Mouse (Mus musculus): ENCODE data around the gene Zdhhc12.
"Not testable (repeated sequence)": the region's sequence is repeated elsewhere in the genome, so short reads cannot be mapped to it uniquely, and the experiment has no call there.

Zdhhc12 gene

GRCm38 (mm10) chr2:30062249-30063093, 31.0 kb downstream of the Zdhhc12 start:
- DNase-seq = peak; percentile 62

DNA sequence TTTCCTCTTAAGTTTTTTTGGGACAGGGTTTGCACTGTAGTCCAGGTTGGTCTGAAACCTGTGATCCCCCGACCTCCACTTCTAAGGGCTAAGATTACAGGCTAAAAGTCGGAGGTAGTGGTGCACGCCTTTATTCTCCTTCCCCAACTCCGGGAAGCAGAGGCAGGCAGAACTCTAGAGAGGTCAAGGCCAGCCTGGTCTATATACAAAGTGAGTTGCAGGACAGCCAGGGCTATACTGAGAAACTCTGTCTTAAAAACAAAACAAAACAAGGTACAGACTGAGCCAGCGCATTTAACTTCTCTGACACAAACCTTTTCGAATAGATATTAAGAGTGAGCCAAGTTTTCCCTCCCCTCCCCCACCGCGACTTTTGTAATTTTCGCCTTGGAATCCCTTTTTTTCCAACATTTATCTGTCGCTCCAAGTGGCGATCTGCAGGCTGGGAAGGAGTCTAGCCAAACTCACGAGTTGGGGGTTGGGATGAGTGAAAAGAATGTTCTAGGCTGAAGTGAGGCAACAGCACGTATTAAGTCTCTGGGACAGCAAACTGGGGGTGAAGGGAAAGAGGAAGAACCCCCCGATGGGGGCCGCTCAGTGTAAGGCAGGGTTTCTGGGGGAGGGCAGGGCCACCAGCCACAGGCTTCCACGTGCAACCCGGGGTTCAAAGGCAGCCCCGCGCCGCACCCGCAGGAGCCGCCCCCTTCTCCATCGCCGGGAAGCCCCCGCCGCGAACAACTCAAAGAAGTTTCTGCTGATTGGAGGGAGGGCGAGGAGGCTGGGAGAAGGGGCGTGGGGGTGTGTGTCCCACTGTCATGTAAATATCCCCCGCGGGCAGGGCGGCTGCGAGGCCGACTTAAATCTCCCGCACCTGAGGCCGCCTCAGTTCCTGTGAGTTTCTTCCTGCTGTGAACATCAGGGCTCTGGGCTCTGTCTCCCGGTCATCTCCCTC, 32.0 kb downstream of the Zdhhc12 start:
- peak; percentile 75 for DNase-seq

GRCm38 (mm10) chr2:30058418-30058817, 35.0 kb downstream of the Zdhhc12 start:
- no peak for DNase-seq

GRCm38 (mm10) chr2:30057223-30057904, 36.1 kb downstream of the Zdhhc12 start, which contains the start of gene Set:
Gene Set, plus strand, starts transcription at chr2:30057378.
- DNase-seq = peak; percentile 38

DNA sequence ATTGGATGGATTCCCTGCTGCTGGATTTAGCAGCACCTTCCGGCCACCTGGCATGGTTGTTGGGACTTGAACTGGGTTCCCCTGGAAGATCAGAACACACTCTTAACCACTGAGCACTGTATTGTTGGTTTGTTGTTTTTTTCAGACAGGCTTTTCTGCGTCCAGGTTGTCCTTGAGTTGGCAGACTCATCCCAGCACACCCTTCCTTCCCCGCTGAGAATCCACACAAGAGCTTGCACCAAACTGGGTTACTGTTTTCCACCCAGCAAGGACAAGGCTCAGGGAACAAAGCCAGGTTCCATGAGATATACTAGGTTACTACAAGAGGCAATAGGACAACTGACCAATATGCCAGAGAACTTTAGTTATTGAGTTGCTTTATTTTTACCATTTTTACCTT, 36.7 kb downstream of the Zdhhc12 start:
- no peak for DNase-seq

GRCm38 (mm10) chr2:30055310-30055709, 38.1 kb downstream of the Zdhhc12 start:
- not testable (repeated sequence) for DNase-seq

- no peak for DNase-seq
Observed at GRCm38 (mm10) chr2:30051992-30052761, 41.3 kb downstream of the Zdhhc12 start.

GRCm38 (mm10) chr2:30049831-30050230, 43.6 kb downstream of the Zdhhc12 start:
- no peak for DNase-seq

DNA sequence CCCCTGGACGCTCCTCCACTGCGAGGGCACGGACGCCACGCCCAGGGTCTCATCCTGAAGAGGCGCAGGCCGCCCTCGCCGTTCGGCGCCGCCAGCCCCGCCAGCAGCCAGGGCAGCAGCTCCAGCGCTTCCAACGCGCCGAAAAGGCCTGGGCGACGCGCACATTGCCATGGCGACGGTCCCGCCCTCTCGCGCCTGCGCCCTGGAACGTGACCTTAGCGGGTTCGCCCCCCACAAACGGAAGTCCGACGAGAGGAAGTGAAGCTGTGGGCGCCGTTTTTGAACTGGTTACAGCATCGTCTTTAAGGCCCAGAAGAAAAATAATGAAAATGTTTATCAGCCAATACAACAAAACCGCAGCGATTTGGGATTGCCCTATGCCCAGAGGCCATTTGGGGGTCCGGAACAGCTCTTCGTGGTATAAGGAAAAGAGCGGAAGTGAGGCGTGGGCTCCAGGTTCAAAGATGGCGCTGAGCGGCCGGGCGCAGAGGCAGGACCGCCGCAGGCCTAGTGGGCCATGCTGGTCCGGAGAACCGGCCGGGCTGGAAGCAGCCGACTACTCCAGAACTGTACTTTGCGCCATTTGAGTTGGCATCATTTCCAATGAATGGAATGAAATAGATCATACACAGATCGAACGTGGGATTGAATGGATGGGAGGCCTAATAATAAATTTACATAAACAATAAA, 44.6 kb downstream of the Zdhhc12 start, which contains the start of gene Wdr34:
Gene Wdr34, minus strand, starts transcription at position 183 of the 690 bp plus-strand sequence.
- DNase-seq = peak; percentile 98

DNA sequence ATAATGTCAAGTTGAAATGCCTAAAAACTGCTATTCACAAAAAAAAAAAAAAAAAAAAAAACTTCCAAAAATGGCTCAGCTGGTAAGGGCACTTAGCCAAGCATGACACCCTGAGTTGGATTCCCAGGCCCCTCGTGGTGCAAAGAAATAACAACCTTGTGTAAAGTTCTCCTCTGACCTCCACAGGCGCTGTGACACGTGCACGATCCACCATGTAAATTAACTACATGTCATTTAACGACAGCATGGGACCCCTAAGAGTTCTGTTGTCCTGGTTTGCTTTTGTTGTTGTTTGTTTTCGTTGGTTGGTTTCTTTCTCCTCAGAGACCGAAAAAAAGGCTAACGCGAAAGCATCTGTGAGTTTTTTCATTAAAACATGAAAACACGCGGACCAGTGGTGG, 45.3 kb downstream of the Zdhhc12 start:
- peak; percentile 28 for DNase-seq

- no peak for DNase-seq
Observed at GRCm38 (mm10) chr2:30047127-30047526, 46.3 kb downstream of the Zdhhc12 start.

DNA sequence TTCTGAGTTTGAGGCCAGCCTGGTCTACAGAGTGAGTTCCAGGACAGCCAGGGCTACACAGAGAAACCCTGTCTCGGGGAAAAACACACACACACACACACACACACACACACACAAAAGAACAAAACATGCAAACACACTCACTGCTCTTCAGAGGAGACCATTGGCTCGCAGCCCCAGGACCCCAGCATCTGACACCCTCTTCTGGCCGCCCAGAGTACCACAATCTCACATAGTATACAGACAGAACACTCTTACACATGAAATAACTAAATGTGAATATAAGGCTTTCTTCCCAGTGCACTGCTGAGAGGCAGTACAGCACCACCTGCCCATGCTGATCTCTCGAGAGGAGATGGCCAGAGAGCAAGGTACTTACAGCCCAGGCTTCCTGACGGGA, 48.9 kb downstream of the Zdhhc12 start:
- no peak for DNase-seq

- DNase-seq = peak; percentile 90
Observed at GRCm38 (mm10) chr2:30042445-30042844, 51.0 kb downstream of the Zdhhc12 start.

All from lung, postnatal 10 days (tissue).